Mouse (Mus musculus): Measurements from ENCODE around the gene Spic.

- TF ChIP-seq CTCF (IDR thresholded peaks at IDR 0.05; ENCODE audit: low read depth, low read length), result no peak
- TF ChIP-seq POLR2A (IDR thresholded peaks at IDR 0.05; ENCODE audit: borderline replicate concordance, low read depth, low read length), result no peak
Observed at GRCm38 (mm10) chr10:88731496-88732308, 46.9 kb upstream of the Spic start.

Data from bone marrow macrophage, adult 2 months (primary cell).